Mouse (Mus musculus) skeletal muscle tissue, postnatal 0 days (tissue): ENCODE data around the gene Glb1l. TPM values are rescaled to one million over a fixed set of nuclear protein-coding genes. Genes with fewer than 3 reads are reported as not detected.

ENCODE experiments used
- microRNA-seq, 2 experiments: library from miRNA; unstranded; fragments of <30 nt; microRNA quantifications; one replicate each; pipeline ENCODE4; 2016
- polyA plus RNA-seq: library from polyadenylated mRNA; unstranded; fragments of >200 nt; fragmentation: Nextera tagmentation; extraction: Ambion mirVana; gene quantifications from 2 replicates; pipeline ENCODE4 v1.2.1, GENCODE M21; 2015

Glb1l gene
- 4.6 and 5.3 TPM in 2 replicates for polyA plus RNA-seq

GRCm38 (mm10) chr1:75210136-75211087, at the start of gene Glb1l, which contains the start of gene Stk16:
Gene Glb1l (minus strand): TSS chr1:75210813.
Gene Stk16 (plus strand): TSS chr1:75210838.

GRCm38 (mm10) chr1:75236117-75237050, 25.8 kb upstream of the Glb1l start, which contains the start of gene Dnajb2:
Gene Dnajb2 (plus strand): TSS chr1:75236406.

GRCm38 (mm10) chr1:75231664-75232152, 21.1 kb upstream of the Glb1l start, which contains the start of gene A630095N17Rik:
Gene A630095N17Rik (minus strand): TSS chr1:75232102.

GRCm38 (mm10) chr1:75219531-75219930, 8.9 kb upstream of the Glb1l start, which contains the start of gene Tuba4a:
Gene Tuba4a (minus strand): TSS chr1:75219865.

GRCm38 (mm10) chr1:75191622-75192402, 18.8 kb downstream of the Glb1l start, which contains the start of the genes Ankzf1 and Atg9a:
Gene Ankzf1 (plus strand): TSS chr1:75192151.
Gene Atg9a (minus strand): TSS chr1:75192196.

GRCm38 (mm10) chr1:75180105-75180590, 30.5 kb downstream of the Glb1l start, which contains the start of gene Abcb6:
Gene Abcb6 (minus strand): TSS chr1:75180392.

GRCm38 (mm10) chr1:75168472-75169464, 41.8 kb downstream of the Glb1l start, which contains the start of gene Zfand2b:
Gene Zfand2b (plus strand): TSS chr1:75168646.

Small RNA genes within 50 kb of the gene (microRNA-seq; reads per million reads assigned to microRNA genes)
- gene Gm27943: 0 reads per million in 2 experiments

Other genes with a start within 250 kb of the Glb1l start
- gene Nhej1, start 85.6 kb downstream of the Glb1l start, polyA plus RNA-seq: 7.6 and 9.8 TPM in 2 replicates
- 0.09 and 0.15 TPM in 2 replicates for gene Slc23a3, start 76.9 kb downstream of the Glb1l start, polyA plus RNA-seq
- 30.1 and 31.4 TPM in 2 replicates for gene Cnppd1, start 68.1 kb downstream of the Glb1l start, polyA plus RNA-seq
- 20.3 and 22.1 TPM in 2 replicates for gene Retreg2, start 68.0 kb downstream of the Glb1l start, polyA plus RNA-seq
- 23.6 and 26.7 TPM in 2 replicates for gene Zfand2b, start 42.2 kb downstream of the Glb1l start, polyA plus RNA-seq
- gene Abcb6, start 30.4 kb downstream of the Glb1l start, polyA plus RNA-seq: 38.0 and 41.5 TPM in 2 replicates
- gene Ankzf1, start 18.7 kb downstream of the Glb1l start, polyA plus RNA-seq: 10.5 and 11.8 TPM in 2 replicates
- gene Atg9a, start 18.6 kb downstream of the Glb1l start, polyA plus RNA-seq: 29.1 and 34.9 TPM in 2 replicates
- gene Stk16, start within 50 bp of the Glb1l start, polyA plus RNA-seq: 43.6 and 48.1 TPM in 2 replicates
- gene Tuba4a, start 9.1 kb upstream of the Glb1l start, polyA plus RNA-seq: 163 and 207 TPM in 2 replicates
- gene A630095N17Rik, start 21.3 kb upstream of the Glb1l start, polyA plus RNA-seq: not detected in 2 replicates
- 27.1 and 28.1 TPM in 2 replicates for gene Dnajb2, start 25.6 kb upstream of the Glb1l start, polyA plus RNA-seq
- 0.11 and 0.13 TPM in 2 replicates for gene Ptprn, start 53.7 kb upstream of the Glb1l start, polyA plus RNA-seq
- gene Resp18, start 67.6 kb upstream of the Glb1l start, polyA plus RNA-seq: 0.21 TPM in 1 of 2 replicates, not detected in the other
- 103 and 105 TPM in 2 replicates for gene Dnpep, start 107.2 kb upstream of the Glb1l start, polyA plus RNA-seq
- gene Des, start 149.5 kb upstream of the Glb1l start, polyA plus RNA-seq: 2,318 and 2,325 TPM in 2 replicates
- gene Speg, start 164.5 kb upstream of the Glb1l start, polyA plus RNA-seq: 12.7 and 16.2 TPM in 2 replicates
- 40.2 and 53.0 TPM in 2 replicates for gene Gmppa, start 225.1 kb upstream of the Glb1l start, polyA plus RNA-seq
- 0.05 TPM in 1 of 2 replicates, not detected in the other for gene Asic4, start 239.6 kb upstream of the Glb1l start, polyA plus RNA-seq